Mouse (Mus musculus): ENCODE data around the gene F930015N05Rik.

DNA sequence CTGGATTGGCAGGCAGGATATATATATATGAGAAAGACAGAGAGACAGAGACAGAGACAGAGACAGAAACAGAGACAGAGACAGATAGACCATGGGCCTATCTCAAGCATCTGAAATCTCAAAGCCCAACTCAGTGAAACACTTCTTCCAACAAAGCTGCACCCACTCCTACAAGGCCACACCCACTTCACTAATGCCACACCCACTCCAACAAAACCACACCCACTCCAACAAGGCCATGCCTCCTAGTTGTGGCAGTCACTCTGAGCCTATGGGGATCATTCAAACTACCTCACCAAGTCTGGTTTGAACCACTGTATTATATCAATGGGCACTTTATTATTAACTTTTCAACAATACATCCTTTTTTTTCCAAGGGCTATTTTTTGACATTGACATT is 34.2 kb upstream of the F930015N05Rik start:
- TF ChIP-seq CTCF (IDR thresholded peaks at IDR 0.05; ENCODE audit: borderline replicate concordance, insufficient read depth, low read depth, low read length) = no peak
- TF ChIP-seq POLR2A (IDR thresholded peaks at IDR 0.05; ENCODE audit: borderline replicate concordance, insufficient read depth, low read length) = no peak

Data from cerebellum, adult 2 months (tissue).